Mouse (Mus musculus): ENCODE data around the gene Tvp23b. TPM values are rescaled to one million over a fixed set of nuclear protein-coding genes. Genes with fewer than 3 reads are reported as not detected.
A peak's percentile ranks its signal among the peaks of the same experiment; 100 is the strongest.

Tvp23b gene
- polyA plus RNA-seq, 1 experiment from 2014 or later, result 67.1 TPM

DNA sequence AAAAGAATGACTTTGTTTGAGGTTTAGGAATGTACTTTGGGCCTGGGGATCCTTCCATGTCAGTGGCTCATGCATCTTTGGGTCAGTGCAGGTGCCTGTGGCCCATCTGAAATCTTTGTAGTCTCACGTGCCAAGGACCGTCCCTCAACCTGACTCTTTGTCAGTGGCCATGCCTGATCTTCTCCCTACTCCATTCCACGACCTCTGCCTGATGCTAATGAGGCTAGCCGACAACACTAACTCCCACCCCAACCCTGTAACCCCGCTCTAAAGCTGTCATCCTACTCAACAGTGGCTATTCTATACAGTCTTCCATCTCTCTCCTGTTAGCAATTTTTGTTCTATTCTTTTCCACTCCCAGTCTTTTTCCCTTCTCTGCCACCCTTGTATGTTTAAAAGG lies 75.9 kb downstream of the Tvp23b start:
- Histone ChIP-seq H3K9ac (no peak overlapping the region), H3K9me3 (peaks cover 3% of the 10 kb centered on the region; the same call in 1 of the 2 replicates), H3K4me1 (no peaks in the 10 kb centered on the region), H3K4me2 (replicated peaks) (no peak overlapping the region), H3K27me3 (no peaks in the 10 kb centered on the region), H3K36me3 (no peaks in the 10 kb centered on the region), H3K4me3 (no peak overlapping the region), H3K27ac (no peak overlapping the region)
- 84% methylated on average over 5 of the region's 5 CpGs for WGBS
- no peak for ATAC-seq (ENCODE audit: low FRiP score, low read depth)

DNA sequence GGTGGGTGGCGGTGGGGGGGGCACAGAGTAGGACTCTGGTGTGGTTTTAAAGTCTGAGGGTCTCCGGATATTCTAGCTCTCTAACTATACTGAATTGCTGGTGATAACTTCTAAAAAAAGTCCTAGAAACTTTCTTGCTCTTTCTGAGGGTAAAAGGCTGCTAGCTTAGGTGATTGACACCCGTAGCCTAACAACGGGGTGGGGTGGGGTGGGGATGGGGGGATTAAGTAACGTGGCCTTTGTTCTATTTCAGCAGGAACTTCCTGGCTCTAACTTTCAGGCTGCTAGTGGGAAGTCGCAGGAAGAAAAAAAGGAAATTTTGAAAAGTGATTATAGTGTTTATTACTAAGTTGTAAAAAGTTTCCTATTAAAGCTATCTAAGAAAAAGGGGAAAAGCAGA lies 76.5 kb downstream of the Tvp23b start:
- H3K4me3 ChIP-seq, result no peak overlapping the region
- H3K9me3 ChIP-seq, result peaks cover 3% of the 10 kb centered on the region; the same call in 1 of the 2 replicates
- no peak for ATAC-seq (ENCODE audit: low FRiP score, low read depth)
- H3K4me2 ChIP-seq (replicated peaks), result no peak overlapping the region
- no peak overlapping the region for H3K9ac ChIP-seq
- no peak overlapping the region for H3K27ac ChIP-seq
- no peaks in the 10 kb centered on the region for H3K36me3 ChIP-seq
- H3K4me1 ChIP-seq, result no peaks in the 10 kb centered on the region
- no peaks in the 10 kb centered on the region for H3K27me3 ChIP-seq
- WGBS, result 38% methylated on average over 6 of the region's 6 CpGs

DNA sequence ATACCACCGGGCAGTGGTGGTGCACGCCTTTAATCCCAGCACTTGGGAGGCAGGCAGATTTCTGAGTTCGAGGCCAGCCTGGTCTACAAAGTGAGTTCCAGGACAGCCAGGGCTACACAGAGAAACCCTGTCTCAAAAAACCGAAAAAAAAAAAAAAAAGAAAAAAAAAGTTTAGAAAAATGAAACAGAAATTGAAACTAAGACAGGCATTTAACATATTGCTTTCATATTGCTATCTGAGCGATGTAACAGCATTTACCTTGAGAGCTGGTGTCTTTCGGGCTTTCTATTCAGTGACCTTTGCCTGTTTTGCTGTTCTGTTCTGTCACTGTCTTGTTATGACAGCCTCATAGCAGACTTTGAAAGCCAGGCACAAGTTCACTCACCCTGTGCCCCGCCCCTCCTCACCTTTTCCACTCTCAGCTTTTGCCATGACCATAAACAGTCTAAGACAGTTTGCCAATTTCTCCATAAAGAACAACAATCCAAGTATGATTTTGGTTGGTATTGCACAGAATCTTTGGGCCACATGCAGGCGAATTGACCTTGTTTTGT lies 78.4 kb downstream of the Tvp23b start:
- Histone ChIP-seq H3K27me3 (no peaks in the 10 kb centered on the region), H3K4me1 (no peaks in the 10 kb centered on the region), H3K4me2 (replicated peaks) (no peak overlapping the region), H3K4me3 (no peak overlapping the region), H3K36me3 (no peaks in the 10 kb centered on the region), H3K9me3 (peaks cover 3% of the 10 kb centered on the region; the same call in 1 of the 2 replicates), H3K9ac (no peak overlapping the region), H3K27ac (no peak overlapping the region)
- WGBS, result 89% methylated on average over 8 of the region's 8 CpGs
- ATAC-seq (ENCODE audit: low FRiP score, low read depth), result no peak

DNA sequence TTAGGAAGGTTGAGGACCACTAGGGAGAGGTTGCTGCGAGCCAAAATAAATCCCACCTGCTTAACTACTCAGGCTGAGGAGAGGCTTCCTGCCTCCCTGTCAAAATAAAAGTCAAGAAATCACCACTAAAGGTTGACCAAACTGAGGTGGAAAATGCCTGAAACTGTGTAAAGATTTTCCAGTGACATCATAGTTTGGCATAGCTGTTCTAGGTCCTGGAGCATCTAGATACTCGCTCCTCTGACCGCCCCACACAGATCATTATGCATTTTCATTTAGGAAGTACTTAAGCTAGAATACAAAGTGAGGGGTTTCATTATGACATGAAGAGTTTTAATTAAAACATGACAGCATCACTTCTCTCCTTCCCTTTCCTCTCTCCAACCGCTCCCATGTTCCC lies 84.0 kb downstream of the Tvp23b start:
- 58% methylated on average over 4 of the region's 4 CpGs for WGBS
- Histone ChIP-seq H3K4me1 (peaks cover 29% of the 10 kb centered on the region), H3K27ac (no peak overlapping the region), H3K9ac (no peak overlapping the region), H3K9me3 (no peaks in the 10 kb centered on the region), H3K4me2 (replicated peaks) (no peak overlapping the region), H3K36me3 (no peaks in the 10 kb centered on the region), H3K27me3 (no peaks in the 10 kb centered on the region), H3K4me3 (no peak overlapping the region)
- ATAC-seq (ENCODE audit: low FRiP score, low read depth), result no peak

DNA sequence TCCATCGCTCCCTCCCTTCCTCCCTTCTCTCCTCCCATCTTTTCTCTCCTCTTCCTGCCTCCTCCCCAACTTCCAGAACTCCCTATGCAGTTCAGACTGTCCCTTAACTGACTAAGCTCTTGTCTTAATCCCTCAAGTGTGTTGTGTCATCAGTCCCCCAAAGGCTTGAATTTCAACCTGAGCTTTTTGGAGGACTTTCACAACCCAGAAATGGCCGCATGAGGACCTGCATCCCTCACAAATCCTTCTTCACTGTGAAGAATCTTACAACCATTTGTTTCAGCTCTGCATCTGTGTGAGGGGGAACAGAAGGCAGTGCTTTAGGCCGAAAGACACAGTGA lies 87.1 kb downstream of the Tvp23b start:
- ATAC-seq (ENCODE audit: low FRiP score, low read depth), result no peak
- Histone ChIP-seq H3K36me3 (no peaks in the 10 kb centered on the region), H3K4me2 (replicated peaks) (peak overlapping the region; percentile 62), H3K9ac (peak overlapping the region; percentile 59), H3K27ac (peak overlapping the region; percentile 100), H3K4me3 (peak overlapping the region; percentile 30; the same call in 1 of the 2 replicates), H3K27me3 (no peaks in the 10 kb centered on the region), H3K4me1 (peaks cover 29% of the 10 kb centered on the region), H3K9me3 (no peaks in the 10 kb centered on the region)
- 49% methylated on average over 3 of the region's 3 CpGs for WGBS

Other genes starting within 250 kb of the Tvp23b start
- gene Lrrc75a, start 230.9 kb upstream of the Tvp23b start, polyA plus RNA-seq (2015; fragmentation: Nextera tagmentation; extraction: Ambion mirVana), result 14.9 and 15.5 TPM in 2 replicates
- 68.2 and 69.4 TPM in 2 replicates for gene Mmgt2, start 230.8 kb upstream of the Tvp23b start, polyA plus RNA-seq (2015; fragmentation: Nextera tagmentation; extraction: Ambion mirVana)
- 14.4 and 15.1 TPM in 2 replicates for gene Zfp287, start 147.6 kb upstream of the Tvp23b start, polyA plus RNA-seq (2015; fragmentation: Nextera tagmentation; extraction: Ambion mirVana)
- gene Gm10428, start 126.4 kb upstream of the Tvp23b start, polyA plus RNA-seq (2015; fragmentation: Nextera tagmentation; extraction: Ambion mirVana), result not detected in 2 replicates
- 37.7 and 37.8 TPM in 2 replicates for gene Zfp286, start 90.0 kb upstream of the Tvp23b start, polyA plus RNA-seq (2015; fragmentation: Nextera tagmentation; extraction: Ambion mirVana)
- 17.0 and 17.7 TPM in 2 replicates for gene Trim16, start 59.2 kb upstream of the Tvp23b start, polyA plus RNA-seq (2015; fragmentation: Nextera tagmentation; extraction: Ambion mirVana)
- gene Fbxw10, start 32.4 kb upstream of the Tvp23b start, polyA plus RNA-seq (2015; fragmentation: Nextera tagmentation; extraction: Ambion mirVana), result 0.84 and 1.0 TPM in 2 replicates
- gene Cdrt4, start 71.7 kb downstream of the Tvp23b start, polyA plus RNA-seq (2015; fragmentation: Nextera tagmentation; extraction: Ambion mirVana), result 0.56 and 0.62 TPM in 2 replicates
- gene Tekt3, start 182.2 kb downstream of the Tvp23b start, polyA plus RNA-seq (2015; fragmentation: Nextera tagmentation; extraction: Ambion mirVana), result 0.34 and 0.37 TPM in 2 replicates
- 164 and 191 TPM in 2 replicates for gene Pmp22, start 249.5 kb downstream of the Tvp23b start, polyA plus RNA-seq (2015; fragmentation: Nextera tagmentation; extraction: Ambion mirVana)